Mouse (Mus musculus) midbrain, embryonic 14.5 days (tissue): ENCODE measurements around the gene Rhox7a. TPM values are rescaled to one million over a fixed set of nuclear protein-coding genes. Genes with fewer than 3 reads are reported as not detected.

Source experiments
- polyA plus RNA-seq: library from polyadenylated mRNA; unstranded; fragments of >200 nt; fragmentation: Nextera tagmentation; extraction: Ambion mirVana; gene quantifications from 2 replicates; pipeline ENCODE4 v1.2.1, GENCODE M21; 2014

Gene Rhox7a
- polyA plus RNA-seq, 1 experiment from 2014 or later: not detected

Other genes with a start within 250 kb of the Rhox7a start
- gene Rhox4f, start 224.0 kb upstream of the Rhox7a start, polyA plus RNA-seq: not detected in 2 replicates
- gene Rhox3g, start 203.1 kb upstream of the Rhox7a start, polyA plus RNA-seq: not detected in 2 replicates
- not detected in 2 replicates for gene Rhox2g, start 188.2 kb upstream of the Rhox7a start, polyA plus RNA-seq
- not detected in 2 replicates for gene Rhox4g, start 180.4 kb upstream of the Rhox7a start, polyA plus RNA-seq
- not detected in 2 replicates for gene Rhox3h, start 162.9 kb upstream of the Rhox7a start, polyA plus RNA-seq
- not detected in 2 replicates for gene Rhox2h, start 158.4 kb upstream of the Rhox7a start, polyA plus RNA-seq
- gene Rhox5, start 26.8 kb upstream of the Rhox7a start, polyA plus RNA-seq: 0.38 TPM in 1 of 2 replicates, not detected in the other
- gene Rhox6, start 4.8 kb upstream of the Rhox7a start, polyA plus RNA-seq: not detected in 2 replicates
- 0.30 TPM in 1 of 2 replicates, not detected in the other for gene Rhox8, start 47.3 kb downstream of the Rhox7a start, polyA plus RNA-seq
- not detected in 2 replicates for gene Rhox7b, start 65.5 kb downstream of the Rhox7a start, polyA plus RNA-seq
- gene Rhox9, start 70.1 kb downstream of the Rhox7a start, polyA plus RNA-seq: not detected in 2 replicates
- not detected in 2 replicates for gene Btg1-ps1, start 187.1 kb downstream of the Rhox7a start, polyA plus RNA-seq
- not detected in 2 replicates for gene Btg1-ps2, start 211.4 kb downstream of the Rhox7a start, polyA plus RNA-seq
- not detected in 2 replicates for gene Rhox10, start 234.8 kb downstream of the Rhox7a start, polyA plus RNA-seq